8 mouse cellular contexts compared by ENCODE assay signal in genomic region chr11:121237345-121238128, GRCm38 (mm10). TPM values are rescaled to one million over a fixed set of nuclear protein-coding genes. Genes with fewer than 3 reads are reported as not detected.
DNase-seq lines count a peak whose midpoint lies in the region; ATAC-seq lines count a peak whose summit lies in the region.

No protein-coding gene starts in this region.

- H3K9me3 ChIP-seq in neural tube, embryonic 11.5 days (ENCODE audit: control insufficient read depth, low read length): no peaks in the 10 kb centered on the region
- H3K9me3 ChIP-seq in forebrain, embryonic 11.5 days (ENCODE audit: control insufficient read depth, low read length): no peaks in the 10 kb centered on the region
- H3K9me3 ChIP-seq in limb, embryonic 11.5 days (ENCODE audit: control insufficient read depth, low read length): no peaks in the 10 kb centered on the region
- no peaks in the 10 kb centered on the region for H3K9me3 ChIP-seq in midbrain, embryonic 11.5 days (ENCODE audit: control insufficient read depth, low read length)

- ATAC-seq in neural tube, embryonic 11.5 days (ENCODE audit: insufficient read depth, low FRiP score, low TSS enrichment): no peak; the same call in 1 of the 2 replicates
- peak; percentile 57 for ATAC-seq in forebrain, embryonic 11.5 days (replicated peaks; ENCODE audit: low FRiP score)
- ATAC-seq in limb, embryonic 11.5 days (ENCODE audit: insufficient number of reproducible peaks, low FRiP score, low TSS enrichment, low read depth): peak; percentile 52; the same call in 1 of the 2 replicates
- peak; percentile 65; the same call in 1 of the 2 replicates for ATAC-seq in midbrain, embryonic 11.5 days (ENCODE audit: low FRiP score)

- no peaks in the 10 kb centered on the region for H3K27me3 ChIP-seq in neural tube, embryonic 11.5 days (ENCODE audit: control insufficient read depth, insufficient read depth, low read length)
- H3K27me3 ChIP-seq in forebrain, embryonic 11.5 days (ENCODE audit: control insufficient read depth, insufficient read depth, low read length): no peaks in the 10 kb centered on the region
- H3K27me3 ChIP-seq in limb, embryonic 11.5 days (ENCODE audit: control insufficient read depth, insufficient read depth, low read length): no peaks in the 10 kb centered on the region
- no peaks in the 10 kb centered on the region for H3K27me3 ChIP-seq in midbrain, embryonic 11.5 days (ENCODE audit: control insufficient read depth, insufficient read depth, low read length)

- H3K4me2 ChIP-seq in neural tube, embryonic 11.5 days (ENCODE audit: low read depth): peak overlapping the region; percentile 61
- peak overlapping the region; percentile 61 for H3K4me2 ChIP-seq in forebrain, embryonic 11.5 days (ENCODE audit: low read depth, low read length, severe bottlenecking)
- H3K4me2 ChIP-seq in limb, embryonic 11.5 days (ENCODE audit: low read depth, severe bottlenecking): peak overlapping the region; percentile 47
- peak overlapping the region; percentile 60 for H3K4me2 ChIP-seq in midbrain, embryonic 11.5 days

- 6% methylated on average over 28 of the region's 28 CpGs for WGBS in neural tube, embryonic 11.5 days
- 6% methylated on average over 28 of the region's 28 CpGs for WGBS in forebrain, embryonic 11.5 days
- WGBS in limb, embryonic 11.5 days: 6% methylated on average over 28 of the region's 28 CpGs
- WGBS in midbrain, embryonic 11.5 days: 5% methylated on average over 28 of the region's 28 CpGs

- peak overlapping the region; percentile 83 for H3K9ac ChIP-seq in neural tube, embryonic 11.5 days (ENCODE audit: low read length)
- peak overlapping the region; percentile 82 for H3K9ac ChIP-seq in forebrain, embryonic 11.5 days (ENCODE audit: low read length)
- H3K9ac ChIP-seq in limb, embryonic 11.5 days (ENCODE audit: low read length): peak overlapping the region; percentile 72
- H3K9ac ChIP-seq in midbrain, embryonic 11.5 days (ENCODE audit: low read length): peak overlapping the region; percentile 80

- peak overlapping the region; percentile 91 for H3K27ac ChIP-seq in neural tube, embryonic 11.5 days (ENCODE audit: low read depth, low read length)
- H3K27ac ChIP-seq in forebrain, embryonic 11.5 days (ENCODE audit: low read depth, low read length): peak overlapping the region; percentile 99
- peak overlapping the region; percentile 97 for H3K27ac ChIP-seq in limb, embryonic 11.5 days (replicated peaks; ENCODE audit: low read depth, low read length)
- peak overlapping the region; percentile 98 for H3K27ac ChIP-seq in midbrain, embryonic 11.5 days (ENCODE audit: low read depth, low read length)

- H3K4me1 ChIP-seq in neural tube, embryonic 11.5 days (ENCODE audit: control insufficient read depth, insufficient read depth, low read length): peaks cover 16% of the 10 kb centered on the region
- H3K4me1 ChIP-seq in forebrain, embryonic 11.5 days (replicated peaks; ENCODE audit: control insufficient read depth, insufficient read depth, low read length): peaks cover 7% of the 10 kb centered on the region
- 0 out of 2 replicates have a peak, but pooled peaks cover 3% of the 10 kb centered on the region for H3K4me1 ChIP-seq in limb, embryonic 11.5 days (ENCODE audit: control insufficient read depth, insufficient read depth, low read length)
- peaks cover 14% of the 10 kb centered on the region for H3K4me1 ChIP-seq in midbrain, embryonic 11.5 days (ENCODE audit: control insufficient read depth, insufficient read depth, low read length)

- peaks cover 2% of the 10 kb centered on the region for H3K36me3 ChIP-seq in neural tube, embryonic 11.5 days (ENCODE audit: control insufficient read depth, insufficient read depth, low read length)
- no peaks in the 10 kb centered on the region for H3K36me3 ChIP-seq in forebrain, embryonic 11.5 days (ENCODE audit: control insufficient read depth, insufficient read depth, low read length)
- peaks cover 5% of the 10 kb centered on the region; the same call in 1 of the 2 replicates for H3K36me3 ChIP-seq in limb, embryonic 11.5 days (ENCODE audit: control insufficient read depth, insufficient read depth, low read length)
- H3K36me3 ChIP-seq in midbrain, embryonic 11.5 days (ENCODE audit: control insufficient read depth, insufficient read depth, low read length): peaks cover 3% of the 10 kb centered on the region; the same call in 1 of the 2 replicates

- H3K4me3 ChIP-seq in neural tube, embryonic 11.5 days (ENCODE audit: low read depth, low read length): peak overlapping the region; percentile 76
- H3K4me3 ChIP-seq in forebrain, embryonic 11.5 days (ENCODE audit: low read depth, low read length): peak overlapping the region; percentile 73
- H3K4me3 ChIP-seq in limb, embryonic 11.5 days (ENCODE audit: low read depth, low read length): peak overlapping the region; percentile 72
- peak overlapping the region; percentile 72 for H3K4me3 ChIP-seq in midbrain, embryonic 11.5 days (ENCODE audit: low read depth, low read length)

- no peak for DNase-seq in neural tube, embryonic 11.5 days (ENCODE audit: low spot score)
- no peak for DNase-seq in neural tube, embryonic 10.5 days (ENCODE audit: extremely low spot score, low spot score)
- peak; percentile 63 for DNase-seq in R1 (ENCODE audit: low read depth, low spot score)
- DNase-seq in forebrain, embryonic 11.5 days (ENCODE audit: low spot score): no peak
- no peak for DNase-seq in limb, embryonic 11.5 days (ENCODE audit: low spot score)
- DNase-seq in midbrain, embryonic 11.5 days (ENCODE audit: low spot score, missing footprints): no peak
- no peak for DNase-seq in urinary bladder, postnatal 25 days (ENCODE audit: low spot score)
- DNase-seq in adrenal gland, adult 8-10 months: no peak

RNA-seq across cellular contexts. Expression of gene Narf, which starts 0.5 kb away (rescaled TPM):
- 77.8 and 87.0 TPM in 2 replicates for polyA plus RNA-seq in neural tube, embryonic 11.5 days (2014; fragmentation: Nextera tagmentation; extraction: Ambion mirVana)
- polyA plus RNA-seq in forebrain, embryonic 11.5 days (2014; fragmentation: Nextera tagmentation; extraction: Ambion mirVana): 58.9 and 70.1 TPM in 2 replicates
- polyA plus RNA-seq in limb, embryonic 11.5 days (2014; fragmentation: Nextera tagmentation; extraction: Ambion mirVana): 60.1 and 68.8 TPM in 2 replicates
- polyA plus RNA-seq in midbrain, embryonic 11.5 days (2014; fragmentation: Nextera tagmentation; extraction: Ambion mirVana): 65.5 and 72.7 TPM in 2 replicates
- total RNA-seq in adrenal gland, adult 8-10 months (2022): 10 to 100 TPM; 20.4 to 24.7 (median 23.1) TPM

RNA-seq across cellular contexts. Expression of gene Cybc1, which starts 8.4 kb away (rescaled TPM):
- 42.3 and 45.7 TPM in 2 replicates for polyA plus RNA-seq in neural tube, embryonic 11.5 days (2014; fragmentation: Nextera tagmentation; extraction: Ambion mirVana)
- 31.7 and 39.2 TPM in 2 replicates for polyA plus RNA-seq in forebrain, embryonic 11.5 days (2014; fragmentation: Nextera tagmentation; extraction: Ambion mirVana)
- 35.0 and 36.7 TPM in 2 replicates for polyA plus RNA-seq in limb, embryonic 11.5 days (2014; fragmentation: Nextera tagmentation; extraction: Ambion mirVana)
- 39.6 and 42.5 TPM in 2 replicates for polyA plus RNA-seq in midbrain, embryonic 11.5 days (2014; fragmentation: Nextera tagmentation; extraction: Ambion mirVana)
- 10 to 100 TPM; 24.8 to 31.1 (median 29.1) TPM for total RNA-seq in adrenal gland, adult 8-10 months (2022)

RNA-seq across cellular contexts. Expression of gene Foxk2, which starts 22.3 kb away (rescaled TPM):
- polyA plus RNA-seq in neural tube, embryonic 11.5 days (2014; fragmentation: Nextera tagmentation; extraction: Ambion mirVana): 18.7 and 20.6 TPM in 2 replicates
- polyA plus RNA-seq in forebrain, embryonic 11.5 days (2014; fragmentation: Nextera tagmentation; extraction: Ambion mirVana): 16.4 and 21.8 TPM in 2 replicates
- polyA plus RNA-seq in limb, embryonic 11.5 days (2014; fragmentation: Nextera tagmentation; extraction: Ambion mirVana): 13.6 and 16.1 TPM in 2 replicates
- 12.8 and 13.7 TPM in 2 replicates for polyA plus RNA-seq in midbrain, embryonic 11.5 days (2014; fragmentation: Nextera tagmentation; extraction: Ambion mirVana)
- total RNA-seq in adrenal gland, adult 8-10 months (2022): 10 to 100 TPM; 32.8 to 44.0 (median 41.8) TPM

RNA-seq across cellular contexts. Expression of gene Ogfod3, which starts 33.0 kb away (rescaled TPM):
- 17.8 and 19.8 TPM in 2 replicates for polyA plus RNA-seq in neural tube, embryonic 11.5 days (2014; fragmentation: Nextera tagmentation; extraction: Ambion mirVana)
- 20.3 and 20.5 TPM in 2 replicates for polyA plus RNA-seq in forebrain, embryonic 11.5 days (2014; fragmentation: Nextera tagmentation; extraction: Ambion mirVana)
- polyA plus RNA-seq in limb, embryonic 11.5 days (2014; fragmentation: Nextera tagmentation; extraction: Ambion mirVana): 13.4 and 15.3 TPM in 2 replicates
- 16.5 and 21.5 TPM in 2 replicates for polyA plus RNA-seq in midbrain, embryonic 11.5 days (2014; fragmentation: Nextera tagmentation; extraction: Ambion mirVana)
- 10 to 100 TPM; 26.0 to 29.3 (median 27.9) TPM for total RNA-seq in adrenal gland, adult 8-10 months (2022)

RNA-seq across cellular contexts. Expression of gene Hexdc, which starts 33.3 kb away (rescaled TPM):
- 7.0 and 7.6 TPM in 2 replicates for polyA plus RNA-seq in neural tube, embryonic 11.5 days (2014; fragmentation: Nextera tagmentation; extraction: Ambion mirVana)
- polyA plus RNA-seq in forebrain, embryonic 11.5 days (2014; fragmentation: Nextera tagmentation; extraction: Ambion mirVana): 7.3 and 7.8 TPM in 2 replicates
- 6.5 and 6.6 TPM in 2 replicates for polyA plus RNA-seq in limb, embryonic 11.5 days (2014; fragmentation: Nextera tagmentation; extraction: Ambion mirVana)
- polyA plus RNA-seq in midbrain, embryonic 11.5 days (2014; fragmentation: Nextera tagmentation; extraction: Ambion mirVana): 5.7 and 6.3 TPM in 2 replicates
- 10 to 100 TPM; 12.5 to 24.4 (median 17.6) TPM for total RNA-seq in adrenal gland, adult 8-10 months (2022)
